Mouse (Mus musculus): ENCODE measurements around the gene Aptx.

Gene Aptx

GRCm38 (mm10) chr4:40702797-40703709, at the start of gene Aptx:
Gene Aptx (minus strand): TSS chr4:40703194.
- peak; percentile 96 to 97 for DNase-seq (ENCODE audit: low spot score in 2 of 2)

DNA sequence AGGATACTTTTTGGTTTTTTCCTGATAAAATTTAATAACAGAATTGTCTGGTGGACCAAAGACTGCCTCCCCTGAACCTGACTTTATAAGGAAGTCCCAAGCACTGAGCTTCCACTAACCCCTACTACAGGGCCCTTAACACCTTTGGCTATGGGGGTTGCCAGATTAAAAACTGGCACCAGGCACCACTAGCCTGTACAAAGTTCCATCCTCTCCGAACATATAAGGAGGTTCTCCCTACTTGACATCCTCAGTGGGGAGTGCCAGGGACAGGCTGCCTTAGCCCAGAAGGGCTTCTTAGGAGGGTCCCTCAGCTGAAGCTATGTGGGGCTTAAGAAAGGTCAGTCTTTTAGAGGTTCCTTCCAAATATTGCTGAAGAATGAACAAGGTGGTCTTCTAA, 32.4 kb upstream of the Aptx start:
- no peak for DNase-seq (ENCODE audit: low spot score in 2 of 2)

DNA sequence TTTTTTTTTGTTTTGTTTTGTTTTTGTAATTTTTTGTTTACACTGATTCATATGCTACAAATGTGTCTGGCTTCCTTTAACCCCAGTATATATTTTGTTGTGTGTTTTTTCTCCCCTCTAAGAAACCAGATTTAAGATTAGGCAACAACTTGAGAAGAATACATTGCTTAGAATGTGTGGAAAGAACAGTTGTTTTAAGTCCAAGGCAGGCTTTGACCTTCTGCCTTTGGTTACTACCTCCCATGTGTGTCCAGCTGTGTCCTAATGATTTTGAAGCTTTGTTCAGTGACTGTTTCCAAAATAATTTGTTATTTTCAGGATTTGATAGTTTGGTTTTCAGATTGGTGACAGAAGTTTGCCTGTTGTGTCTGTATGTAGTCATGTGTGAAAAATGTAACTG, 28.3 kb upstream of the Aptx start:
- no peak for DNase-seq (ENCODE audit: low spot score in 2 of 2)

DNA sequence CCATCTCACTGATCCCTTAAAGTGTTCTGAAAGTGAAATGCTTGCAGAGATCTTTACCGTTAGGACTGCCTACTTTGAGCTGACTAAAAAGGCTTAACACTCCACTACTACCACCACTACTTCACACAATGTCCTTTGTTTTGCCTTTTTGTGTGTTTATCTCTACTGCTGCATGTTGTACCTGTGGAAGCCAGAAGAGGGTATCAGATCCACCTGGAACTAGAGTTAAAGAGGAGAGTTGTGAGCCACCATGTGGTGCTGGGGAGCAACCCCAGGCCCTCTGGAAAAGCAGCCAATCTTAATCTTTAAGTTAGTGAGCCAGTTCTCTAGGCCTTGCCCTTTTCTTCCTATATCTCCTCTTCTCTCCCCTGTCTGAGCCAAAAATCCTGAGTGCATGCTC, 24.3 kb upstream of the Aptx start:
- DNase-seq (ENCODE audit: low spot score in 2 of 2): no peak

GRCm38 (mm10) chr4:40725554-40725953, 22.6 kb upstream of the Aptx start:
- no peak for DNase-seq (ENCODE audit: low spot score in 2 of 2)

- no peak for DNase-seq (ENCODE audit: low spot score in 2 of 2)
Measured at GRCm38 (mm10) chr4:40725141-40725540, 22.1 kb upstream of the Aptx start.

DNA sequence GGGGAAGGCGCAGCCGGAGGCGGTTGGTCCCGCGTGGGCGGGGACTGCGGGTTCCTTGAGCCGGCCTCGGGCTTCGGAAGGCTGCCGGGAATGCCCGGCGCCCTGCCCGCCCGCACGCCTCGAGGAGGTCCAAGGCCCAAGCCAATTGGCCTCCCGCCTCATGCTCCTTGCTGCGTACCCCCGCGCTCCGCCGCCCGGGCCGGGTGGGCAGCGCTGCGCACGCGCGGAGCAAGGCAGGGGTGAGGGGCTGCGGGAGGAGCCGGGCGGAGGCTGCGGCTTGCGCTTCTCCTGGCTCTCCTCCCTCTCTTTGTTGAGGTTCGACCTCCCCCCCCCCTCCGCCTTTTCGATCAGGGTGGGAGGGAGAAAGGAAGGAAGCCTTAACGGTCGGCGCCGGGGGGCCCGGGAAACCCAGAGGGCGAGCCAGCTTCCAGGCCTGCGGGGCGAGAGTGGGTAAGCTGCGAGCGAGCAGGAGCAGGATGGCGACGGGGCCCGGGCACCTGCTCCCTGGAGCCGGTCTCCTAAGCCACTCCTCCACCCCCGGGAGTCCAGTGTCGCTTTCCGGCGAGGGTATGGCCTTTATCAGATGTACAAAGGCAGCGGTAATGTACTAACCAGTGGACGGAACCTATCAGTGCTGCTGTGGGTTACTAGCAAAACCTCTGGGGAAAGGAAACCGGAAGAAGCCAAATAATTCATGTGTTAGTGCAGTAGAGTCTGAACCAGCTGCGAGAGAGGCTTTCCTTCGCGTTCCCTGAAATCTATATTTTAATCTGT, 19.9 kb upstream of the Aptx start:
- peak; percentile 61 to 72 for DNase-seq (ENCODE audit: low spot score in 2 of 2)

GRCm38 (mm10) chr4:40722011-40722666, 19.1 kb upstream of the Aptx start, which contains the start of gene Dnaja1:
Gene Dnaja1 (plus strand): TSS chr4:40722150.
- DNase-seq (ENCODE audit: low spot score in 2 of 2): peak; percentile 93 to 96

GRCm38 (mm10) chr4:40720910-40721309, 17.9 kb upstream of the Aptx start:
- no peak for DNase-seq (ENCODE audit: low spot score in 2 of 2)

- no peak for DNase-seq (ENCODE audit: low spot score in 2 of 2)
Measured at GRCm38 (mm10) chr4:40717141-40717540, 14.1 kb upstream of the Aptx start.

DNA sequence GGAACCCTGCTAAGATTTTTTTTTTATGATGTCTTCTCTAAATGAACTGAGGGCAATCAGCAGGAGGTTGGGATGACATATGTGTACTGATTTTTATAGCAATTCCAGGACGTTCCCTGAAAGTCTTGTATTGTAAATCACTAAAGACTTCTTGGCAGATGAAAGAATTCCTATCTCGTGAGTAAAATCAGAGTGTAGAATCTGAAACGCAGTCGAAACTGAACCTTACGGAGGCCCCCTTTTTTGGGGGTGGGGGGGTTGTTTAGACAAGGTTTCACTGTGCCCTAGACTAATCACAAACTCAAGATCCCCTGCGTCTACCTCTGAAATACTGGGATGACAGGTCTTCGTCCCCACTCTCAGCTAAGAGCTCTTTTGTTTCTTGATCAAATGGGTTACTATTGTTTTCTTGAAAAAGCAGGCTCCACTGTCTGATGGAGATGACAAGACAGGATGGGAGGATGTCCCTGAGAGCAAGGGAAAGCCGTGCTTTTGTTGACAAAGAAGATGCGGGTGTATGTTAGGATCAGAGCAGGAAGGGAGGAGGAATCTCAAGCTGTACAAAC, 799 bp upstream of the Aptx start:
- no peak for DNase-seq (ENCODE audit: low spot score in 2 of 2)

GRCm38 (mm10) chr4:40701796-40702195, 1.2 kb downstream of the Aptx start:
- DNase-seq (ENCODE audit: low spot score in 2 of 2): no peak

- DNase-seq (ENCODE audit: low spot score in 2 of 2): peak in 1 of 2 experiments; percentile 44
Measured at GRCm38 (mm10) chr4:40700216-40700615, 2.8 kb downstream of the Aptx start.

GRCm38 (mm10) chr4:40697059-40697458, 5.9 kb downstream of the Aptx start:
- DNase-seq (ENCODE audit: low spot score in 2 of 2): no peak

GRCm38 (mm10) chr4:40691100-40691499, 11.9 kb downstream of the Aptx start:
- DNase-seq (ENCODE audit: low spot score in 2 of 2): no peak

GRCm38 (mm10) chr4:40683306-40683705, 19.7 kb downstream of the Aptx start:
- no peak for DNase-seq (ENCODE audit: low spot score in 2 of 2)

DNA sequence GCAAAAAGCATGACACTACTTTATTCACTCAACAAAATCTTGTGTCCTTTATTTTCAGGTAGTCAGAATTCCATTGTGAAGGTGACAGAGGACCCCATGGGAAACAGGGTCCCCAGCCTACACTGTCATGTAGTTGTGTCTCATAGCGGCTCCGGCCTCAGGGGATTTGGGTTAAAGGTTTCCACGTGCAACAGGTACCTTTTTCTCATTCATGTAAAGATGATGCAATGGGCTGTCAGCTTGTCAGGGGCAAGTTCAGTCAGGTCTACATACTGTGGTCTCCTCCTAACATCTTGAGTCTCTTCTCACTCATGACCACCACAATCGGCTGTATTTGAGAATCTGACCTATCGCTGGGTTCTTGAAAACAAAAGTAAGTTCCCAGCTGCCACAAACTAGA, 20.6 kb downstream of the Aptx start:
- no peak for DNase-seq (ENCODE audit: low spot score in 2 of 2)

- DNase-seq (ENCODE audit: low spot score in 2 of 2): peak; percentile 32 to 45
Measured at GRCm38 (mm10) chr4:40681908-40682307, 21.1 kb downstream of the Aptx start.

DNA sequence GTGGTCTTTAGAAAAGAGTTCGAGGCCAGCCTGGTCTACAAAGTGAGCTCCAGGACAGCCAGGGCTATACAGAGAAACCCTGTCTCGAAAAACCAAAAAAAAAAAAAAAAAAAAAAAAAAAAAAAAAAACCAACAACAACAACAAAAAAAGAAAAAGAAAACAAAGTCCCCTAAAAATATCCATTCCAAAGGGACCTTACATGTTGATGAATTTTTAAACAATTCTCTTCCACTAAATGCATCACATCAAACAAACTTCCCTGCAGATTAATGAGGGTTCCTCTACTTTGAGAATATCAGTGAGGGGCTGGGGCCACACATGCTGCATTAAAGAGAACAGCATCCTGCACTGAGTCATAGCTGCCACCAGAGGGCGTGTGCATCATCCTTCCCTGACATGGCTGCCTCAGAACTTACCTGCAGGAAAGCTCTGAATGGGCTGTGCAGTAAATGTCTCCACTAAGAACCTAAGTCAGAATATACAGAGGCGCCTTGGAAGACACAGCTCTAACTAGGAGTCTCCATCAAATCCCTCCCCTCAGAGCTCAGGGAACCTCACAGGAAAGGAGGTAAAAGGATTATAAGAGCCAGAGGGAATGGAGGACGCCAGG, 22.6 kb downstream of the Aptx start:
- DNase-seq (ENCODE audit: low spot score in 2 of 2): no peak

GRCm38 (mm10) chr4:40677132-40677531, 25.9 kb downstream of the Aptx start:
- no peak for DNase-seq (ENCODE audit: low spot score in 2 of 2)

- DNase-seq (ENCODE audit: low spot score in 2 of 2): no peak
Measured at GRCm38 (mm10) chr4:40676338-40676737, 26.7 kb downstream of the Aptx start.
